Mouse (Mus musculus) midbrain, embryonic 14.5 days (tissue): ENCODE data around the gene Rara. TPM values are rescaled to one million over a fixed set of nuclear protein-coding genes. Genes with fewer than 3 reads are reported as not detected.

ENCODE experiments used
- ATAC-seq: fragments of 200-750 bp; cut with Nextera tagmentation; 2 replicates; pipeline ENCODE4 v1.8.0; 2017; ENCODE audit warnings: moderate number of reproducible peaks, moderate library complexity; ENCODE audit not compliant: low FRiP score, low TSS enrichment
- DNase-seq: peaks from one replicate; pipeline ENCODE4 v3.0.0-alpha.2; 2015
- H3K27ac ChIP-seq: fragments of 300-500 bp; sonication (generic); replicated peaks from 2 replicates; pipeline ENCODE4 v1.5.1; 2014; ENCODE audit warnings: mild to moderate bottlenecking, low read depth, low read length, moderate library complexity
- H3K27me3 ChIP-seq: fragments of 300-500 bp; sonication (generic); 2 replicates; pipeline ENCODE4 v1.6.1; 2014; ENCODE audit warnings: low read length, control low read depth, mixed read lengths; ENCODE audit not compliant: control insufficient read depth, insufficient read depth
- H3K36me3 ChIP-seq: fragments of 300-500 bp; sonication (generic); 2 replicates; pipeline ENCODE4 v1.6.1; 2014; ENCODE audit warnings: low read length, control low read depth; ENCODE audit not compliant: control insufficient read depth, insufficient read depth
- H3K4me1 ChIP-seq: fragments of 300-500 bp; sonication (generic); 2 replicates; pipeline ENCODE4 v1.6.1; 2014; ENCODE audit warnings: mild to moderate bottlenecking, antibody characterized with exemption, low read length, control low read depth; ENCODE audit not compliant: control insufficient read depth, insufficient read depth
- H3K4me2 ChIP-seq: fragments of 300-500 bp; sonication (generic); 2 replicates; pipeline ENCODE4 v1.6.1; 2014; ENCODE audit warnings: mild to moderate bottlenecking, low read length, moderate library complexity
- H3K4me3 ChIP-seq: fragments of 300-500 bp; sonication (generic); replicated peaks from 2 replicates; pipeline ENCODE4 v1.5.1; 2014; ENCODE audit warnings: low read depth, low read length
- H3K9ac ChIP-seq: fragments of 300-500 bp; sonication (generic); replicated peaks from 2 replicates; pipeline ENCODE4 v1.6.1; 2014; ENCODE audit warnings: mild to moderate bottlenecking, low read length, moderate library complexity
- H3K9me3 ChIP-seq: fragments of 300-500 bp; sonication (generic); 2 replicates; pipeline ENCODE4 v1.6.1; 2016; ENCODE audit warnings: low read length, control low read depth, mixed read lengths; ENCODE audit not compliant: control insufficient read depth
- WGBS: fragments of 180-500 bp; shearing (Covaris S2); extraction: QIAGEN DNeasy Blood & Tissue Kit; methylation state at CpG from one replicate; pipeline ENCODE4 v1.1.7; 2014; 5-methylcytosine and 5-hydroxymethylcytosine counted together
- polyA plus RNA-seq: library from polyadenylated mRNA; unstranded; fragments of >200 nt; fragmentation: Nextera tagmentation; extraction: Ambion mirVana; gene quantifications from 2 replicates; pipeline ENCODE4 v1.2.1, GENCODE M21; 2014

Gene Rara
- polyA plus RNA-seq, 1 experiment from 2014 or later: 11.0 TPM

DNA sequence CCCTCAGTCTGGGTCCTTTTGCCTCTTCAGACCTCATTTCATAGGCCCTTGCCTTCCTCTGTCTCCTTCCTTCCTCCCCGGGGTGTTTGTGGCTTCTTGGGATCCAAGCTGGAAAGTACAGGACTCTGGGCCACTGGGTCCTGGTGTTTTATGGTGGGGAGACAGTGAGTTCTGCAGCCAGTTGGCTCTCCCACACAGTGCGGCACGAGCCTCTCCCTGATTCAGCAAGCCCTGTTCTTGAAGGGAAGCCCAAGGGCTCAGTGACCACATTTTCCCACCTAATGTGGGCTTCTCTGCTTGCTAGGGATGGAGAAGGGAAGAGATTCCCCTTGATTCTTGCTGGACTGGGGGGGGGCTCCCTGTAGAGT is 14.9 kb downstream of the Rara start:
- peaks cover 32% of the 10 kb centered on the region for H3K4me1 ChIP-seq

DNA sequence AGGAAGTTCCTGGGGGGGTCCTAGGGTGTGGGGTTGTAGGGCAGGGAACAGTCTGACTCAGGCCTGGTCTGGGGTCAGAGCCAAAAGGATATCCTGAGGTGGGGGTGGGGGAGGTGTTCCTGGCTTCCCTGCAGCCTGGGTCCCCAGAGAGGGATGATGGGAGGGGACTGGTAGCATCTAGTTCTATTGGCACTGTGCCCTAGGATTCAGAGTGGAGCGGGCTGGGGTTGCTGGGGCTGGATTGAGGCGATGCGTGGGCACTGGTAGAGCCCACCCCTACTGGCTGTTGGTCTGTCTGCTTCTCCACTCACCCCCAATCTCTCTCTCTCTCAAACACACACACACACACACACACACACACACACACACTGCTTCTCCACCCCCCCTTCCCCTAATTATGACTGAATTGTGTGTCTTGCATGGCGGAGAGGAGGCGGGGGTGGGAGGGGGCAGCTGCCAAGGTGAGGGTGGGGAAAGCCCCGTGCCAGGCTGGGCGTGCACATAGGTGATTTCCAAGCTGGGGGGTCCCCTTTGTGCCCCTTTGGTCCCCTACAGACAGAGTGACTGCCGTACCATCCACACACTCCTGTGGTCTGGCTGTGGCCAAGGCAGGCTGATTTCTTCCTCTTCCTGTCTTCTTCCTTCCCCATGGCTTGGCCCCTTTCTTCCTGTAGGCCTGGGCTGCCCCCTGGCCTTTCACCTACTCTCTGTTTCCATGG is 15.5 kb downstream of the Rara start:
- ATAC-seq (no peak), DNase-seq (peak; percentile 72)
- Histone ChIP-seq H3K4me2 (no peak overlapping the region), H3K27ac (peak overlapping the region; percentile 86), H3K4me1 (peaks cover 26% of the 10 kb centered on the region), H3K36me3 (no peaks in the 10 kb centered on the region), H3K9ac (no peak overlapping the region), H3K9me3 (no peaks in the 10 kb centered on the region), H3K4me3 (no peak overlapping the region), H3K27me3 (no peaks in the 10 kb centered on the region)
- 73% methylated on average over 8 of the region's 8 CpGs for WGBS

More for the DNA sequence above, 14.9 kb downstream of the Rara start:
- H3K4me2 ChIP-seq: peak overlapping the region; percentile 74
- 56% methylated on average over 3 of the region's 3 CpGs for WGBS
- DNase-seq (no peak), ATAC-seq (no peak; the same call in 1 of the 2 replicates)
- no peaks in the 10 kb centered on the region for H3K9me3 ChIP-seq
- H3K27ac ChIP-seq: peak overlapping the region; percentile 86
- H3K9ac ChIP-seq: peak overlapping the region; percentile 64; the same call in 1 of the 2 replicates
- no peaks in the 10 kb centered on the region for H3K36me3 ChIP-seq
- H3K4me3 ChIP-seq: peak overlapping the region; percentile 52
- no peaks in the 10 kb centered on the region for H3K27me3 ChIP-seq

DNA sequence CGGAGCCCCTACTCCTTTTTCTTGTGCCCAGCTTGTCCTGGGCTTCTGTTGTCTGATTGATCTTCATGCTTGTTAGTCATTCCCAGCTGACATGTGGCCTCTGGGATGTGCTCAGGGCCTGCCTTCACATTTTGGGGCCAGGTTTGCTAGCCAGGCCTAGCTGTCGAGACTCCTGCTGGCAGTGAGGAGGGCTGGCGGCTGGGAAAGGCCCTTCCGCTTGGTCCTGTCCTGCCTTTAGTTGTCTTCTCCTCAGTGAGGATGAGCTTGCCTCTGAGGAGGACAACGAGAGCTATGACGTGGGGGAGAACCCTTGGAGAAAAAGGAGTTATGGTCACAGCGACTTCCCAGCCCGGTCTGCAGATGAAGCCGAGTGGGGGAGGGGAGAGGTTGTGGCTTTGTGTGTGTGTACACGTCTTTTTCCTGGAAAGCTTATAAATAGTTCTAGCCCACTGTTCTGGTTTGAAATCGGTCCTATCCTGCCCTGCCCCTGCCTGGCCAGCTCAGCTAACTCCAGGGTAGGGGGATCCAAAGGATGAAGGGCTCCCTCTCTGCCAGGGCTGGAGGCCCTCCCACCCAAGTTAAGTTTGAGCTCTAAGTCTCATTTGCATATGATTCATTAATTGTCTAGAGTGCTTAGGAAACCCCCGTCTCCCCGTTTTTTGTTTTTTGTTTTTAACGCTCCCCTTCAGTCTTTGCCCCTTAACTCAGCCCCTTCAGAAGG is 16.3 kb downstream of the Rara start:
- H3K27ac ChIP-seq: 0 out of 2 replicates have a peak overlapping the region, but pooled peaks have one; percentile 52
- H3K9me3 ChIP-seq: no peaks in the 10 kb centered on the region
- no peaks in the 10 kb centered on the region for H3K36me3 ChIP-seq
- H3K4me2 ChIP-seq: no peak overlapping the region
- DNase-seq (no peak), ATAC-seq (no peak)
- no peaks in the 10 kb centered on the region for H3K27me3 ChIP-seq
- no peak overlapping the region for H3K9ac ChIP-seq
- no peak overlapping the region for H3K4me3 ChIP-seq
- H3K4me1 ChIP-seq: peaks cover 20% of the 10 kb centered on the region
- WGBS: 32% methylated on average over 14 of the region's 14 CpGs

DNA sequence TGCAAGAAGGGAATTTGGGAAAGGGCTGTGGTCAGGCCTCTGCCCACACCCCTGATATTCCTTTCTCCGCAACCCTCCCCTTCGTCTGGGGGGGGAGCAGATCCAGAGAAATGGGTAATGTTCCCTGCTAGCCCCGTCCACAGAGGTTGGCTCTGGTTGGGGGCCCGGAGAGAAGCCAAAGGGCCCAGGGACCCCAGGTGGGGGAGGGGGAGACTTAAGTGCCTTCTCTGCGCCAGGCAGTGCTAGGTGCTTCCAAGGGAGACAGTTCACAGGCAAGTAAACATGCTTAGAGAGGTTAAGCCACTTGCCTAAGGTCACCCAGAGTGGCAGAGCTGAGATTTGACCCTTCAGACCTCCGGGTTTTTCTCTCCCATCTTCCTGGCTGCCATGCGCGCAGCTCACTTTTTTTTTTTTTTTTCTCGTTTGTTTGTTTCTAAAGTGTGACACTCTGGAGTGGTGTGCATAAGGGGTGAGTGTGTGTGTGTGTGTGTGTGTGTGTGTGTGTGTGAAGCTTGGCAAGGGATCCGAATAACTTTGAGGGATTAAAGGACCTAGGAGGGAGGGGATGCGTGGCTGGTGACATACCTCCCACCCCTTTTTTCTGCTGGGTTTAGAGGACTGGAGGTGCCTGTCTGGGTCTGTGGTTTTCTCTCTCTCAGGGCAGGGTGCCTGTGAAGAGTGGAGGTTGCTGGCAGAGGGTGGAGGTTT is 17.4 kb downstream of the Rara start:
- Histone ChIP-seq H3K9ac (no peak overlapping the region), H3K4me3 (no peak overlapping the region), H3K9me3 (no peaks in the 10 kb centered on the region), H3K36me3 (no peaks in the 10 kb centered on the region), H3K27me3 (no peaks in the 10 kb centered on the region), H3K4me2 (no peak overlapping the region), H3K27ac (0 out of 2 replicates have a peak overlapping the region, but pooled peaks have one; percentile 9), H3K4me1 (peaks cover 20% of the 10 kb centered on the region)
- ATAC-seq (no peak), DNase-seq (no peak)
- WGBS: 30% methylated on average over 10 of the region's 11 CpGs

DNA sequence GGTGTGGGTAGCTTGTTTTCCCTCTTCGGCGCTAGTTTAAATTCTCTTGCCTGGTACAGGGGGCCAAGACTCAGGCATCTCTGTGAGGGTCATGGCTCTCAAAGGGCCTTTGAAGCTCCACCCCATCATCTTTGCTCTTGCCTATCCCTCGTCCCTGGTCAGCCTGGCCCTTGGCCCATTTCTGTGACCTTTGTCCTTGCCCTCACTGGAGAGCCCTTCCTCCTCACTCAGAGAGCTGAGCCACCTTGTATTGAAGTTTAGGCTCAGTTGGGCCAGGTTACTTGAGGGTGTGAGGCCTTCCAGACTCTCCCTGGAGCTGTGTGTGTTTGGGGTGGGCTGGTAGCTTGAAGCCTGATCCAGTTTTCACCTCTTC is 18.0 kb downstream of the Rara start:
- no peaks in the 10 kb centered on the region for H3K36me3 ChIP-seq
- no peaks in the 10 kb centered on the region for H3K9me3 ChIP-seq
- H3K4me3 ChIP-seq: no peak overlapping the region
- no peak for ATAC-seq
- DNase-seq: no peak
- no peak overlapping the region for H3K4me2 ChIP-seq
- peaks cover 17% of the 10 kb centered on the region for H3K4me1 ChIP-seq
- H3K27ac ChIP-seq: no peak overlapping the region
- 58% methylated on average over 3 of the region's 3 CpGs for WGBS
- no peak overlapping the region for H3K9ac ChIP-seq
- H3K27me3 ChIP-seq: no peaks in the 10 kb centered on the region

DNA sequence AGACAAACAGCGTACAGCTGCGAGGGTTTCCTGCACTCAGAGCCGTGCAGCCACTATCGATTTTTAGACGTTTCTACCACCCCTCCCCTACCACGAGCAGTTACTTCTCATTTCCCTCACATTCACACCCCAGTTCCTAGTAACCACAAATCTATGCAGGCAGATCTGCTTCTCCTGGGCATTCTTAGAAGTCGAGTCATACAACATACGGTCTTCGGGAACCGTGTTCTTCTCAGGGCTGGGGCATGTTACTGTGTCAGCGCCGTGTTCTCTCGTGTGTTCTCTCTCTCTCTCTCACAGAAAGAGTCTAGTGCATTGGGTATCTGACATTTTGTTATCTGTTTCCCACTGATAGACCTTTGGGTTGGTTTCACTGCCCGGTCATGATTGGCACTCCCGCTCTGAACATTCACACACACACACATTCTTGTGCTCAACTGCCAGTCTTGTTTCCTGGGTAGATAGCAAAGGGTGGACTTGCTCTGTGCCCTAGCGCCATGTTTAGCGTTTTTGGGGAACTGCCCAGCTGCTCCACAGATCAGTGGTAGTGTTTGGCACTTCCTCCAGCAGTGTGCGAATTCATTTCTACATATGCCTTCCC is 20.5 kb downstream of the Rara start:
- no peak overlapping the region for H3K27ac ChIP-seq
- no peak overlapping the region for H3K4me2 ChIP-seq
- 91% methylated on average over 18 of the region's 18 CpGs for WGBS
- no peaks in the 10 kb centered on the region for H3K27me3 ChIP-seq
- no peak for ATAC-seq
- peaks cover 7% of the 10 kb centered on the region; the same call in 1 of the 2 replicates for H3K4me1 ChIP-seq
- H3K9me3 ChIP-seq: no peaks in the 10 kb centered on the region
- no peak for DNase-seq
- no peak overlapping the region for H3K9ac ChIP-seq
- H3K36me3 ChIP-seq: no peaks in the 10 kb centered on the region
- no peak overlapping the region for H3K4me3 ChIP-seq

DNA sequence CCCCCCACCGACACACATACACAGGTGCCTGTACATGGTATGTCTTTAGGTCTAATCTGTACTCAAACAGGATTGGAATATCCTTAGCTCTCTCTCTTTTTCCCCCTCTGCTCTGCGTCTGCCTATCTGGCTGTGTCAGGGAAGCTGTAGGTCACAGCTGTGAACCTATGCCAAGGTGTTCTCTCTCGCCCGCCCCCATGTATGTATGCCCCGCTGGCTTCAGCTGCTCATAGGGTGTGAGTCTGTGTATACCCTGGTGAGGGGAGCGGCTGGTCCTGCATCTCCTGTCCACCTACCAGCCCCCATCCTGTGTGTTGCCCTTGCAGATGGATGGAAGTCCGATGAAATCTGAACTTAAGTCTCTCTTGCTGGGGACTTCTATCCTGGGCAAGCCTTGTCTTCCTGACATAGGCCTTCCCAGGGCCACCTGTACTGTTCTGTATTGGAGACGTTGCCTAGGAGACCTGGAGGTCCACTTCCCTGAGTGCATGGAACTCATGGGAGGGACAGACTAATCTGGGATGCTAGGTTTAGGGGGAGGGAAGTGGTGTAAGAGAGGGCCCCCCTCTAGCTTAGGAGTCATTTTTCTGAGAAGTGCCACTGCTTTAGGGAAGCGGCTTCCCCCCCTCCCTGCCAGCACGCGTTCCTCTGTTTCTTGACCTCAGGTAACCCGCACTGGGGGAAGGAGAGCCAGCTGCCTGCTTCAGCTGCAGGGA is 21.8 kb downstream of the Rara start:
- ATAC-seq: no peak
- Histone ChIP-seq H3K4me1 (peaks cover 14% of the 10 kb centered on the region), H3K4me2 (no peak overlapping the region), H3K36me3 (no peaks in the 10 kb centered on the region), H3K4me3 (no peak overlapping the region), H3K9ac (no peak overlapping the region), H3K9me3 (no peaks in the 10 kb centered on the region), H3K27me3 (no peaks in the 10 kb centered on the region), H3K27ac (no peak overlapping the region)
- no peak for DNase-seq
- 60% methylated on average over 12 of the region's 12 CpGs for WGBS

DNA sequence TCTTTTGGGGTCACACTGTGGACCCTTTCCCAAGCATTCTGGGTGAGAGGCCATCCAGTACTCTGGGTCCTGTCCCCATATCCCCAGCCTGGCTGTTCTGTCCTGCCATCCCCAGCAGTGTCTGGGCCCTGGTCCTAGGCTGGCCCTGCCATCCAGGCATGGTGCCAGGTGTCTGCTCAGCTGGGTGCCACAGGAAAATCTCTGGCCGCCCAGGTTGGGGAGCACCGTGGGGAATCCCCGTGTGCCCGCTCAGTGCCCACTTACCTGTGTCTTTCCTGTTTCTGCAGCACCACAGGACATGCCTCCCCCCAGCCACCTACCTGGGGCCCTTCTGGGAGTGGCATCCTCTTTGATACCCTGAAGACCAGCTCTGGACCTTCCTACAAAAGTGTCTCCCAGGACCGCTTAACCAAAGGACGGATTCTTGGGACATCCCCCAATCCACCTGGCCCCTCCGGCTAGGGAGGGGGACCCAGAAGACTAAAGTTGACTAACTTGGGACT is 22.4 kb downstream of the Rara start:
- no peak for ATAC-seq
- Histone ChIP-seq H3K9ac (no peak overlapping the region), H3K27me3 (no peaks in the 10 kb centered on the region), H3K4me3 (no peak overlapping the region), H3K36me3 (no peaks in the 10 kb centered on the region), H3K27ac (no peak overlapping the region), H3K4me2 (no peak overlapping the region), H3K9me3 (no peaks in the 10 kb centered on the region), H3K4me1 (peaks cover 20% of the 10 kb centered on the region)
- no peak for DNase-seq
- WGBS: 80% methylated on average over 7 of the region's 7 CpGs
